Mouse (Mus musculus): ENCODE results near the gene Arfgef2.

Gene Arfgef2

GRCm38 (mm10) chr2:166905711-166906522 lies 100.5 kb downstream of the Arfgef2 start, which contains the start of gene Cse1l:
Cse1l (plus strand) TSS chr2:166906040.
- DNase-seq (ENCODE audit: low read depth), result peak; percentile 99

- DNase-seq (ENCODE audit: low read depth), result no peak
These were observed 101.3 kb downstream of the Arfgef2 start for GRCm38 (mm10) chr2:166906523-166907182.

DNA sequence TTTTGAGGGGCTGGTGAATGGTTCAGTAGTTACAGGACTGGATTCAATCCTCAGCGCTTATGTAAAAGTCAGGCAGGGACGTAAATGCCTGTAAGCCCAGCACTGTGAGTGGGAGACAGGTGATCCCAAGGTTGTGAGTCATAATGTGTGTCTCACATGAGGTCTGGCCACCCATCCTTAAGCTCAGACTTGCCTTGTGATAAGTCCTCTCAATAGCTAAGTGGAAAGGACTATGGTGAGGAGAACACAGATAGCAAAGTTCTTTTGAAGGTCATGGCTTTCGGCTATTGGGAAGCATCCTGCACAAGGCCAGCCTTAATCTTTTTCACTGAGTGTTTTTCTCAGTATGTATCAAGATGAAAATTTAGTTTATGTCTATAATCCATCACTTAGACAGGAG lies 104.3 kb downstream of the Arfgef2 start:
- DNase-seq (ENCODE audit: low read depth), result no peak

DNA sequence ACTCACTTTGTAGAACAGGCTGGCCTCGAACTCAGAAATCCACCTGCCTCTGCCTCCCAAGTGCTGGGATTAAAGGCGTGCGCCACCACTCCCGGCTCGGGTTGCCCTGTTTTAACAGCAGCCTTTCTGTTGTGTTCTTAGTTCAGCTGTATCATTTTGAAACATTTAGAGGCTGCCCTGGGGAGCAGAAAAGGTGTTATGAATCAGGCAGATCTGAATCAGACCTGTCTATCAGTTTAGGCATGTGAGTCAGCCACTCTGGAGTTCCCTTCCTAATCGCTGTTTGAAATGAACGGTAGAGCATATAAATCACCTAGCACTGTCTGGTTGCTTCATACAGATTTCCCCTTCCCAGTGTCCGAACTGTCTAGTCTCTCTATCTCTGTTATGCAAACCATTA lies 105.1 kb downstream of the Arfgef2 start:
- no peak for DNase-seq (ENCODE audit: low read depth)

GRCm38 (mm10) chr2:166923971-166924370 lies 118.6 kb downstream of the Arfgef2 start:
- DNase-seq (ENCODE audit: low read depth), result no peak

GRCm38 (mm10) chr2:166933943-166934342 lies 128.6 kb downstream of the Arfgef2 start:
- no peak for DNase-seq (ENCODE audit: low read depth)

- DNase-seq (ENCODE audit: low read depth), result no peak
These were observed 129.0 kb downstream of the Arfgef2 start for GRCm38 (mm10) chr2:166934416-166934815.

DNA sequence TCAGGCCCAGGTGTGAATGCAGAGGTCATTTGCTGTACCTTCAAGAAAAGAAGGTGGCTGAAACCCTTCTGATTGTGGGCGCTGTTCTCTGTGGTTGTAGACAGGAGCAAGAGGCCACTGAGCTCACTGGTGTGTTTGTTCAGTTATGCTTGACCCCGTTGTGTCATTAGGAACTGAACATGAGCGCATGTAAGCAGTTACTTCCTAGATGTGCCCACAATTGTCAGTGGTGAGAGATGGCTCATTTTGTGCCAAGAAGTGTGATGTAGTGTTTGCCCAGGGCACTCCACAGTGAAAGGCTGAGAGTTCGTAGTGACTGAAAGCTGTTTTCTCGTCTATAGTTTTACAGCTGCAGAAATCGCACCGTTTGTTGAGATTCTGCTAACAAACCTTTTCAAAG lies 130.2 kb downstream of the Arfgef2 start:
- no peak for DNase-seq (ENCODE audit: low read depth)

DNA sequence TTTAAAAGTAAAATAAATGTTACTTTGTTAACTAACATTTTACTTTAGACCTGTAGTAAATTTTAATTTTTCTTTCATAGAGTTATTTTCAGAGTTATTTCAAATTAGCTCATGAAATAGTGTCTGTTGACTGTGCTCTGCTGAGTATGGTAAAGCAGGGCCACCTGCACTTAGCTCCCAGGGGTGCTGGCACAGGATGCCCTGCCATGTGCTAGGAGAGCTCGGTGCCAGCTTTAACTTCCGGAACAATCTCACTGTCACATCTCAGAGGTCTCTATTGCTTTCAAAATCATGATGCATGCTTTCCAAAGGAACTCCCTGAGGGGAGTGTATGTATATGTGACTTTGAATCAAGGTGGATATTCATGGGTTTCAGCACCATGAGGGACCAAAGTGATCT lies 130.8 kb downstream of the Arfgef2 start:
- no peak for DNase-seq (ENCODE audit: low read depth)

- no peak for DNase-seq (ENCODE audit: low read depth)
These were observed 137.8 kb downstream of the Arfgef2 start for GRCm38 (mm10) chr2:166943146-166943545.

DNA sequence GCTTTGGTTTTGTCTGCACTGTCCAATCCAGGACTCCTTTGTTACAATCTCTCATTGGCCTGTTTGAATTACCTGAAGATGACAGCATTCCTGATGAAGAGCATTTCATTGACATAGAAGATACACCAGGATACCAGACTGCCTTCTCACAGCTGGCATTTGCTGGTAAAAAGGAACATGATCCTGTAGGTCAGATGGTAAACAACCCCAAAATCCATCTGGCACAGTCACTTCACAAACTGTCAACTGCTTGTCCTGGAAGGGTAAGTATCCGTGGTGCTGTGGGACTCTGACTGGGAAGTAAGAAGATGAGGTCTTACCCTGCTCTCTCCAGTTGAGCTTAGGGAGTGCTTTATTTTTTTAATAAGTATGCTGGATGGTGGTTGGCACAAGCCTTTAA lies 139.0 kb downstream of the Arfgef2 start:
- DNase-seq (ENCODE audit: low read depth), result no peak

GRCm38 (mm10) chr2:166945456-166945855 lies 140.1 kb downstream of the Arfgef2 start:
- peak; percentile 40 for DNase-seq (ENCODE audit: low read depth)

Data from naive thymus-derived CD4-positive, alpha-beta T cell, adult 2 months (primary cell).